Comparison of ENCODE assay signal across 8 mouse cellular contexts in genomic region chr7:100733051-100733813, GRCm38 (mm10). TPM values are rescaled to one million over a fixed set of nuclear protein-coding genes. Genes with fewer than 3 reads are reported as not detected.
DNase-seq lines count a peak whose midpoint lies in the region; ATAC-seq and TF ChIP-seq lines count a peak whose summit lies in the region.

No protein-coding gene starts in this region.

- H3K4me1 ChIP-seq in kidney, postnatal 0 days (replicated peaks; ENCODE audit: insufficient read depth, low read length), result 0 out of 2 replicates have a peak, but pooled peaks cover 9% of the 10 kb centered on the region
- H3K4me1 ChIP-seq in stomach, embryonic 14.5 days (ENCODE audit: control insufficient read depth, insufficient read depth, low read length), result peaks cover 17% of the 10 kb centered on the region
- H3K4me1 ChIP-seq in kidney, embryonic 14.5 days (ENCODE audit: control insufficient read depth, insufficient read depth, low read length), result 0 out of 2 replicates have a peak, but pooled peaks cover 4% of the 10 kb centered on the region

- H3K9me3 ChIP-seq in kidney, postnatal 0 days (replicated peaks; ENCODE audit: low read length), result no peaks in the 10 kb centered on the region
- no peaks in the 10 kb centered on the region for H3K9me3 ChIP-seq in stomach, embryonic 14.5 days (ENCODE audit: control insufficient read depth, low read depth, low read length)
- no peaks in the 10 kb centered on the region for H3K9me3 ChIP-seq in kidney, embryonic 14.5 days (ENCODE audit: control insufficient read depth, low read length)

- no peaks in the 10 kb centered on the region for H3K36me3 ChIP-seq in kidney, postnatal 0 days (ENCODE audit: insufficient read depth, low read length)
- H3K36me3 ChIP-seq in stomach, embryonic 14.5 days (ENCODE audit: control insufficient read depth, insufficient read depth, low read length), result no peaks in the 10 kb centered on the region
- H3K36me3 ChIP-seq in kidney, embryonic 14.5 days (ENCODE audit: control insufficient read depth, insufficient read depth, low read length), result no peaks in the 10 kb centered on the region

- H3K4me3 ChIP-seq in kidney, postnatal 0 days (replicated peaks; ENCODE audit: low read depth, low read length), result no peak overlapping the region
- no peak overlapping the region for H3K4me3 ChIP-seq in stomach, embryonic 14.5 days (ENCODE audit: low read depth, low read length)
- no peak overlapping the region for H3K4me3 ChIP-seq in kidney, embryonic 14.5 days (ENCODE audit: low read length)

- no peaks in the 10 kb centered on the region for H3K27me3 ChIP-seq in kidney, postnatal 0 days (ENCODE audit: insufficient read depth, low read length)
- no peaks in the 10 kb centered on the region for H3K27me3 ChIP-seq in stomach, embryonic 14.5 days (ENCODE audit: control insufficient read depth, insufficient read depth, low read length)
- H3K27me3 ChIP-seq in kidney, embryonic 14.5 days (ENCODE audit: control insufficient read depth, insufficient read depth, low read length), result no peaks in the 10 kb centered on the region

- H3K9ac ChIP-seq in kidney, postnatal 0 days (ENCODE audit: low read depth, low read length), result no peak overlapping the region
- H3K9ac ChIP-seq in stomach, embryonic 14.5 days (replicated peaks; ENCODE audit: low read depth, low read length), result no peak overlapping the region
- H3K9ac ChIP-seq in kidney, embryonic 14.5 days (ENCODE audit: low read depth, low read length), result no peak overlapping the region

- H3K4me2 ChIP-seq in kidney, postnatal 0 days (ENCODE audit: low read length), result no peak overlapping the region
- H3K4me2 ChIP-seq in stomach, embryonic 14.5 days (replicated peaks; ENCODE audit: low read depth, low read length), result 0 out of 2 replicates have a peak overlapping the region, but pooled peaks have one; percentile 17
- H3K4me2 ChIP-seq in kidney, embryonic 14.5 days (replicated peaks; ENCODE audit: low read depth, low read length), result no peak overlapping the region

- no peak for TF ChIP-seq CTCF in kidney, postnatal 0 days (IDR thresholded peaks at IDR 0.05; ENCODE audit: low read depth)

- no peak for ATAC-seq in kidney, postnatal 0 days (replicated peaks; ENCODE audit: low FRiP score, low read depth)
- peak; percentile 18; the same call in 1 of the 2 replicates for ATAC-seq in stomach, embryonic 14.5 days (ENCODE audit: insufficient number of reproducible peaks, insufficient read depth, low FRiP score, low read depth)
- no peak for ATAC-seq in kidney, embryonic 14.5 days (ENCODE audit: low FRiP score, low TSS enrichment)

- DNase-seq in kidney, postnatal 0 days (ENCODE audit: low spot score), result peak; percentile 37
- no peak for DNase-seq in kidney, postnatal 25 days
- DNase-seq in Muller cell, postnatal 12 days (ENCODE audit: inconsistent ontology term), result peak; percentile 91
- DNase-seq in fibroblast of lung, adult 2 months (ENCODE audit: low read depth), result peak; percentile 48
- DNase-seq in heart, postnatal 4 days, result peak; percentile 31
- no peak for DNase-seq in right cerebral cortex, adult 2 months (ENCODE audit: low spot score in 2 of 2)

- 24% methylated on average over 7 of the region's 7 CpGs for WGBS in kidney, postnatal 0 days
- 4% methylated on average over 7 of the region's 7 CpGs for WGBS in stomach, embryonic 14.5 days
- WGBS in kidney, embryonic 14.5 days, result 25% methylated on average over 7 of the region's 7 CpGs

- H3K27ac ChIP-seq in kidney, postnatal 0 days, result no peak overlapping the region
- H3K27ac ChIP-seq in stomach, embryonic 14.5 days (ENCODE audit: low read length), result peak overlapping the region; percentile 7; the same call in 1 of the 2 replicates
- no peak overlapping the region for H3K27ac ChIP-seq in kidney, embryonic 14.5 days (ENCODE audit: low read depth, low read length)

RNA-seq across cellular contexts. Expression of gene Fam168a, which starts 26.8 kb away (rescaled TPM):
- polyA plus RNA-seq in kidney, postnatal 0 days (2015; fragmentation: Nextera tagmentation; extraction: Ambion mirVana), result 29.1 and 29.7 TPM in 2 replicates
- total RNA-seq in heart, postnatal 4 days (2021), result 10 to 100 TPM; 55.1 to 58.6 TPM
- 59.9 and 64.8 TPM in 2 replicates for polyA plus RNA-seq in stomach, embryonic 14.5 days (2014; fragmentation: Nextera tagmentation; extraction: Ambion mirVana)
- 43.6 and 53.8 TPM in 2 replicates for polyA plus RNA-seq in kidney, embryonic 14.5 days (2014; fragmentation: Nextera tagmentation; extraction: Ambion mirVana)

Comparison
In these comparisons a context has a peak if more than half of its experiments do, and no peak if none do; other contexts are left out.
1. DNase-seq: peak in kidney, postnatal 0 days (single experiment), Muller cell, postnatal 12 days (single experiment), fibroblast of lung, adult 2 months (single experiment) and heart, postnatal 4 days (single experiment); none in kidney, postnatal 25 days (0 of 2) and right cerebral cortex, adult 2 months (0 of 2).